Mouse (Mus musculus): Measurements from ENCODE around the gene Cdc42bpa.

Cdc42bpa gene

GRCm38 (mm10) chr1:180162986-180163385 is 202.7 kb downstream of the Cdc42bpa start:
- DNase-seq (ENCODE audit: extremely low spot score): no peak

GRCm38 (mm10) chr1:180166533-180166932 is 206.3 kb downstream of the Cdc42bpa start:
- no peak for DNase-seq (ENCODE audit: extremely low spot score)

- DNase-seq (ENCODE audit: extremely low spot score): no peak
Measured at GRCm38 (mm10) chr1:180168294-180168693, 208.0 kb downstream of the Cdc42bpa start.

DNA sequence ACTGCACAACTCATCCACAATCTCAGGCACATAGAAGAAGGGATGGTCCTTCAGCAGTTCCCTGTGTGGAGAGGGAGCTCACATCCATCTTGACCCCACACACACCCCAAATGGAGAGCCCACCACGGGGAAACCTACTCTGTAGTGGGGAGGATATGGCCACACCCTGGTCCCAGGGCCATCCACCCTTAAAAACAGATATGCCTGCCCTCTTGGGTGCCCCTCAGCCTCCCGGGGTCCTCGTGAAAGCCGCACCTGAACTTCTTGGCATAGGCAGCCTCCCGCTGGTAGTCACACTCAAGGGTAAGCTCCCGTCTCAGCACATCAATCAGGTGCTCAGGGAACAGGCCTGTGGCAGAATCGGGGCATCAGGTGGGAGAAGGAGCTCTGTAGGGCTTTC is 208.9 kb downstream of the Cdc42bpa start:
- no peak for DNase-seq (ENCODE audit: extremely low spot score)

DNA sequence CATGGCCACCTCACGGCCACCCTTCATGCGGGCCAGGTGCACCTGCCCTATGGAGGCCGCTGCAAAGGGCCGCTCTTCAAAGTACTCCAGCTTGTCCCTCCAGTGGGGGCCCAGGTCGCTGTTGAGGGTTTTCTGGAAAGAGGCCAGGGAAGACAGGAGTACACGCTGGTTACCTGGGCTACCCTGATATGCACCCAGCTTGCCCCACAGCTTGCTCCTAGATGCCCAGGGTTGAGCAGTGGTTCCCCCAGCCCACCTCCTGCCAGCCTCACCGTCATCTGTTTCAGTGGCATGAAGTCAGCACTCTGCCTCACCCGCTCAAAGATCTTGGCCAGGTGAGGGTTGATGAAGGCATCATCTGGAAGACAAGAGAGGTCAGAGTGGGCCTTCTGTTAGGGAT is 209.8 kb downstream of the Cdc42bpa start:
- DNase-seq (ENCODE audit: extremely low spot score): no peak

GRCm38 (mm10) chr1:180171883-180172282 is 211.6 kb downstream of the Cdc42bpa start:
- no peak for DNase-seq (ENCODE audit: extremely low spot score)

GRCm38 (mm10) chr1:180172600-180172999 is 212.3 kb downstream of the Cdc42bpa start:
- DNase-seq (ENCODE audit: extremely low spot score): no peak

GRCm38 (mm10) chr1:180173017-180173416 is 212.7 kb downstream of the Cdc42bpa start:
- no peak for DNase-seq (ENCODE audit: extremely low spot score)

GRCm38 (mm10) chr1:180174718-180175117 is 214.4 kb downstream of the Cdc42bpa start:
- DNase-seq (ENCODE audit: extremely low spot score): no peak

GRCm38 (mm10) chr1:180175167-180175566 is 214.9 kb downstream of the Cdc42bpa start:
- DNase-seq (ENCODE audit: extremely low spot score): peak; percentile 20

DNA sequence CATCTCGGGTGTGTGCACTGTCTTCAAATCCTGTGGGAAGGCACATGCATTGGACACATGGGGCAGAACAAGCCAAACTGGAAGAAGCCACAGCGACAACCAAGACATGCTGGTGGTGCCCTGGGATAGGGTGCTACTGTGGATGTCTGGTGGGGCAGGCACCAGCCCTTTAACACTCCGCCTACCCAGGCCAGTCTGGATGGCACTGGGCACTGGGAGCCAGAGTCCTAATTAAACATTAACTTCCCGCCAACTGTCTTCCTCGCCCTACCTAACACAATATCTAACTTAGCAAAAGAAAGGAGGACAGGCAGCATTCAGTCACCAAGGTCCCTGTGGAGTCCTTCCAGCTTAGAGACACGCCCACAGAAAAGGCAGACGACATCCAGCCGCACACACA is 215.4 kb downstream of the Cdc42bpa start:
- DNase-seq (ENCODE audit: extremely low spot score): no peak

GRCm38 (mm10) chr1:180176784-180177183 is 216.5 kb downstream of the Cdc42bpa start:
- no peak for DNase-seq (ENCODE audit: extremely low spot score)

GRCm38 (mm10) chr1:180178340-180178739 is 218.1 kb downstream of the Cdc42bpa start:
- DNase-seq (ENCODE audit: extremely low spot score): no peak

DNA sequence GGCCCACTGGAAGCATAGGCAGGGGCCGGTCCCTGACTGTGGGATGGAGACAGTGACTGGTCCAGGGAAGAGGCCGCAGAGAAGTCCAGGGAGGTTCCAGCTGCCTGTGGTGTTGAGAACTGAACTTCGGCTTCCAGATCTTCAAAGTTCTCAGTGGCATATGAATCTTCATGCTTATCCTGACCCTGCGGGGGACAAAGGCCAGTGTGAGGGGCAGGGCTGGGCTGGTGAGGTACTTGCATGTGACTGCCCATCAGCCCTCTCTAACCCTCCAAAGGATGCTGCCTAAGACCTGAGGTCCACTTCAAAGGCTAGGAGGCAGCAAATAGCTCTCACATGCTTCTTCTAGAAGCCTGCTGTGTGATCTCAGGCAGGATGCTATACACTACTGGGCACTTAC is 218.8 kb downstream of the Cdc42bpa start:
- DNase-seq (ENCODE audit: extremely low spot score): no peak

DNA sequence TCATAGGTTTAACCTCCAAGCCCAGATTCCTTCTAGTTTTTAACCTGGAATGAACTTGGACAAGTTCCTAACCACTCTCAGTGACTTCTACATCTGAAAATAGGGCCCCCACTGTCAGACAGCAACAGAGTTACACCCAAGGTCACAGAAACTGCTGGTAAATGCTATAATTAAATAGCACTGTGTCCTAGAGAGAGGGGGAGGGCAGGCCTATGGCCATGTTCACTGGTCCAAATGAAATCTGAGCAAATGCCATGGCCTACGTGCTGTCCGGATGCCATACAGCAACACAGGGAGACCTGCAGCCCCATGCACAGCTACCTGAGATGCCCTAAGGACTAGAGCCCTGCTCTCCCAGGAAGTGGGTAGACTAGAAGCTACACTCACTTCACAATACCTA is 219.6 kb downstream of the Cdc42bpa start:
- DNase-seq (ENCODE audit: extremely low spot score): no peak

DNA sequence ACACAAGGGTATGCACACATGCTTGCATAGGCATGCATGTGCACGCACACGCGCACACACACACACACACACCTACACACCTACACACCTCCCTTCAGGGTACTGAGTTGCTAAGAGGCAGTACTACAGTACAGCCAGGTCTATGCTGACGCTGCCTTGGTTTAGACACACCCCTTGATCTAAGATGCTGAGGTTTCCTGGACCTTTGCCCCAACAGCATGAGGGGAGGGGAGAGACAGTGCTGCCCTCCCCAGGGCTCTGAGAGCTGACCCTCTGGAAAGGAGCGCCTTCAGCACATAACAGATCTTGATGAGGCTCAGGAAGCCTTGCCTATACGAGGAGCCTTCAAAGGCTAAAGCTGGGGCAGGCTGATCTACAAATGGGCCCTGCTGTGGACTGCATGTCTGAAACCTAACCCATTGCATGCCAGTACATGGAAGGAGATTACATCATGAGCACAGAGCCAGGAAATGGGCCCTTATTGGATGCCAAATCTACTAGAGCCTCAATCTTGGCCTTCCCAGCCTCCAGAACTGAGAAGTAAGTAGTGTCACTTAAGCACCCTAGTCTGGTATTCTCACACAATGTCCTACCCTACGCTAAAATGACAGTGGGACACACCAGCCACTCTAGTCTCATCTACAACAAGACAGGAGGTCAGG is 221.2 kb downstream of the Cdc42bpa start:
- DNase-seq (ENCODE audit: extremely low spot score): no peak

DNA sequence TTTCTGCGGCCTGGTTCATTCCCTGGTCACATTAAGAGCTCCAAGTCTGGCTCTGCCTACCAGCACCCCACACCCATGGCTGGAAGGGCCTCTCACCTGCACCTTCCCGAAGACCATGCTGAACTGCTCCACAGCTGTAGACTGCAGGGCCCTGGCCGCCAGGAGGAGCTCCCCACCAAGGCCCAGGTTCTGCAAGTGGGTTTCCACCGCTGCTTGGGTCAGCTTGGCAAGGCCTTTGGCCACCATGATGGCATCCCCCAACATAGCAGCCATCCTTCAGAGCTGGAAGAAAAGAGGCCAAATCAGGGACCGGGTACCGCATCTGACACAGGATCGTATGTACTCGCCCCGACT is 221.7 kb downstream of the Cdc42bpa start:
- no peak for DNase-seq (ENCODE audit: extremely low spot score)

DNA sequence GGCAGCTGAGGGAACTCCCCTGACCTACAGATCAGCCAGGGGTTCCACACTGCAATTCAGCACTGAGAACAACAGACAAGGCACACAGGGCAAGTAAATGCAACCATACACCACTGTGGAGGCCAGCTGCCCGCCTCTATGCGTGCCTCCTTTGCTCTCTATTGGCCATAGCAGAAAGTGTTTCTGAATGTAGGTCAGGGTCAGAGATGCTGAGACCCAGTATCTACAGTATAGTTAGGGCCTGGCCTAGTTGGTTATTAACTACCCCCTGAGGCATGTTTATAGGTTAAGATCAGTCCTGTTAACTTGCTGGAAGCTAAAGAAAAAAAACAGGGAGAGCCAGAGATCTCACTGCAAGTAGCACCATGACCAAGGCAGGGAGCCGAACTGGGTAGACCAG is 222.5 kb downstream of the Cdc42bpa start:
- no peak for DNase-seq (ENCODE audit: extremely low spot score)

DNA sequence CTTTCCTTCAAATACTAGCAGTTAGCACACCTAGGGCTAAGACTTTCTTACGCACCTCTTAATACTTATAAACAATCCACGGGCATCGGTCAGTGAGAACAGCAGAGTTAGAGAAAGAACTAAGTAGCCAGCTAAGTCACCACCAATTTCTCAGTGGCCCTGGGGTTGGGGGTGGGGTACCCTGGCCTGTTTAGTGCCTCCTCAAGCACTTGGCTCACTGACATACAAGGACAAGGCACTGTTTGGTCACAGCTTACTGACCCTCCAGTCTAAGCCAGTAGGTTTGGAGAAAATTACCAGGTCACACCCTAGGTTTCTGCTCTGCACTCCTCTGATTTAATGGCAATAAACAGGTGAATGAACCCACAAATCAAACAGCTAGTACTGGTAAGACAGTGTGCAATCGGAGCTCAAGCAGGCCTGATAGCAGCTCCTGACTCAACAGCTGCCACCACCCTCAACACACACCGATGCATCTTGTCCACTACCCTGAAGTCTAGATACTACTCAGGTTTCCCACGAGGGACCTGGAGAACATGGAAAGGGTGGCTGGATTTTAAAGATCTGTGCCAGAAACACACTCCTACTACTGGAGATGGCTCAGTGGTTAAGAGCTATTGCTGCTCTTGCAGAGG is 223.4 kb downstream of the Cdc42bpa start:
- no peak for DNase-seq (ENCODE audit: extremely low spot score)

GRCm38 (mm10) chr1:180184768-180185167 is 224.5 kb downstream of the Cdc42bpa start:
- no peak for DNase-seq (ENCODE audit: extremely low spot score)

- no peak for DNase-seq (ENCODE audit: extremely low spot score)
Measured at GRCm38 (mm10) chr1:180185877-180186276, 225.6 kb downstream of the Cdc42bpa start.

- DNase-seq (ENCODE audit: extremely low spot score): no peak
Measured at GRCm38 (mm10) chr1:180186371-180186770, 226.1 kb downstream of the Cdc42bpa start.

DNA sequence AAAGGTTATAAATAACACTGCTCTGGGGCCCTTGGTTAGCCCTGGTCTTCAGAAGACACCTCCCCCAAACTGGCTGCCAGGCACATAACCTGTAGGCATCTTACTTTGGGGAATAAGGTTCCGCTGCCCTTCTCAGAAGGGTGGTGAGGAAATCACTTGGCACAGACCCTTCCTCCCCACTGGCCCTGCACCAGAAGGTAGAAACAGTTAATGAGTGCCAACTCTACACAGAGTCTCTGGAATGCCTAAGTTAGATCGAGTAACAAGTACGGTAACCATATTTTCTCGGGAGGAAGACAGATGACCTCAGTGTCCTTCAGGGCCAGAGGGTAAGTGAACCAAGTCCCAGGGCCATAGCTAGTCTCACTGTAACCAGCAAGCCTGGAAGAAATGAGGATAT is 228.7 kb downstream of the Cdc42bpa start:
- DNase-seq (ENCODE audit: extremely low spot score): no peak

GRCm38 (mm10) chr1:180191112-180191511 is 230.8 kb downstream of the Cdc42bpa start:
- no peak for DNase-seq (ENCODE audit: extremely low spot score)
